Comparison of ENCODE assay signal across 15 mouse cellular contexts in the genomic region with DNA sequence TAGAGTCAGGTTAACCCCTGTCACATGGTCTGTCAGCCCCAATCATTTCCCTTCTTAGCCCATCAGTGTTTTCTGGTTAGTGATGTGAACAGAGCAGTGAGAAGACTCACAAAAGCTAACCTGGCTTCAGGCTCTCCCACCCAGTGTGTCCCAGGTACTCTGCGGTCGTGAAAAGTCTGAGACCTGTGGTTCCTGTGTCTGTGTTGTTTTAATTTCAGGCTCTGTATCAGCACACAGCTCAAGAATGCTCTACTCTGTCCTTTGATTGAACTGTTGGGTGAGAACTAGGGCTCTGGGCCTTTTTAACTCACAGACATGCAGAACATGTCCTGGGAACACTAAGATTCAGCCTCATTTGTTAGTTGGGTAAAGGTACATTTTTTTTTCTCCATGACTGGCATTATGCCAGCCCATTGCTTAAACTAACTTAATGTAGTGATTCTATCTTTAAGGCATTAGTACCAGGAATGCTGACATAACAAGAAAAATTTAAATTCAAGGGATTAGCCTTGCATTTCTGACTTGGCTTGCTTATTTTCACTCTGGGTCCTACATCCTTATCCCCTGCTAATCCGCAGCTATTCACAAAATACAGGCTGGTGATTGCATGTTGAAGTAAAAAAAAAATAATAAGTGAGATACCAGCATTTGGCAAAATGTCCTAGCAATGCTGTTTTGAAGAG.
DNase-seq lines count a peak whose midpoint lies in the region; ATAC-seq and TF ChIP-seq lines count a peak whose summit lies in the region.
"Had no signal": no experiment of that assay in that cellular context is flagged by ENCODE, and none has a peak within 500 bp of the region (broad histone marks: within the 10 kb centered on the region; RNA-seq: fewer than 3 reads in every experiment).

No protein-coding gene starts in this region.

- no peak for TF ChIP-seq POLR2A in brain, embryonic 14.5 days (IDR thresholded peaks at IDR 0.05; ENCODE audit: borderline replicate concordance, extremely low read depth, insufficient read depth, insufficient read length, poor library complexity, severe bottlenecking)

- H3K27me3 ChIP-seq in kidney, embryonic 15.5 days = no peaks in the 10 kb centered on the region
- H3K27me3 ChIP-seq in forebrain, embryonic 13.5 days = no peaks in the 10 kb centered on the region
- no peaks in the 10 kb centered on the region for H3K27me3 ChIP-seq in hindbrain, embryonic 16.5 days (replicated peaks; ENCODE audit: control insufficient read depth, insufficient read depth, low read length)
- H3K27me3 ChIP-seq: heart, embryonic 12.5 days; limb, embryonic 12.5 days had no signal

- no peak overlapping the region for H3K9ac ChIP-seq in kidney, embryonic 15.5 days
- no peak overlapping the region for H3K9ac ChIP-seq in forebrain, embryonic 13.5 days
- no peak overlapping the region for H3K9ac ChIP-seq in hindbrain, embryonic 16.5 days (ENCODE audit: low read depth, low read length)
- H3K9ac ChIP-seq: heart, embryonic 12.5 days; limb, embryonic 12.5 days had no signal

- no peaks in the 10 kb centered on the region for H3K36me3 ChIP-seq in kidney, embryonic 15.5 days
- no peaks in the 10 kb centered on the region for H3K36me3 ChIP-seq in forebrain, embryonic 13.5 days (ENCODE audit: poor library complexity, severe bottlenecking)
- no peaks in the 10 kb centered on the region for H3K36me3 ChIP-seq in hindbrain, embryonic 16.5 days (ENCODE audit: control insufficient read depth, insufficient read depth, low read length)
- H3K36me3 ChIP-seq: heart, embryonic 12.5 days; limb, embryonic 12.5 days had no signal

- WGBS in kidney, embryonic 15.5 days = 55% methylated on average over 3 of the region's 3 CpGs
- 39% methylated on average over 3 of the region's 3 CpGs for WGBS in forebrain, embryonic 13.5 days
- WGBS in hindbrain, embryonic 16.5 days = 53% methylated on average over 3 of the region's 3 CpGs

- no peak for TF ChIP-seq CTCF in brain, embryonic 14.5 days (IDR thresholded peaks at IDR 0.05; ENCODE audit: borderline replicate concordance, extremely low read depth, insufficient read depth, insufficient read length)

- H3K4me2 ChIP-seq in kidney, embryonic 15.5 days = no peak overlapping the region
- H3K4me2 ChIP-seq in forebrain, embryonic 13.5 days = no peak overlapping the region
- no peak overlapping the region for H3K4me2 ChIP-seq in hindbrain, embryonic 16.5 days (ENCODE audit: low read length)
- H3K4me2 ChIP-seq: heart, embryonic 12.5 days; limb, embryonic 12.5 days had no signal

- peak overlapping the region; percentile 66; the same call in 1 of the 2 replicates for H3K27ac ChIP-seq in kidney, embryonic 15.5 days
- peak overlapping the region; percentile 75 for H3K27ac ChIP-seq in forebrain, embryonic 13.5 days
- H3K27ac ChIP-seq in hindbrain, embryonic 16.5 days (ENCODE audit: low read depth, low read length) = no peak overlapping the region
- H3K27ac ChIP-seq: limb, embryonic 12.5 days had no signal

- H3K9me3 ChIP-seq in kidney, embryonic 15.5 days (replicated peaks) = no peaks in the 10 kb centered on the region
- no peaks in the 10 kb centered on the region for H3K9me3 ChIP-seq in forebrain, embryonic 13.5 days (replicated peaks)
- H3K9me3 ChIP-seq in hindbrain, embryonic 16.5 days (ENCODE audit: control insufficient read depth, low read length) = no peaks in the 10 kb centered on the region
- H3K9me3 ChIP-seq: heart, embryonic 12.5 days; limb, embryonic 12.5 days had no signal

- ATAC-seq in kidney, embryonic 15.5 days (replicated peaks; ENCODE audit: low FRiP score) = no peak; the same call in 1 of the 2 replicates
- ATAC-seq in forebrain, embryonic 13.5 days = peak; percentile 55
- peak; percentile 58; the same call in 1 of the 2 replicates for ATAC-seq in hindbrain, embryonic 16.5 days
- ATAC-seq in monocyte, adult 5-6 weeks (replicated peaks; ENCODE audit: insufficient number of reproducible peaks, low FRiP score, low TSS enrichment, poor library complexity, severe bottlenecking) = no peak
- ATAC-seq: lung, postnatal 0 days had no signal

- no peak overlapping the region for H3K4me3 ChIP-seq in kidney, embryonic 15.5 days (replicated peaks)
- no peak overlapping the region for H3K4me3 ChIP-seq in forebrain, embryonic 13.5 days
- no peak overlapping the region for H3K4me3 ChIP-seq in hindbrain, embryonic 16.5 days (ENCODE audit: low read length)
- H3K4me3 ChIP-seq: heart, embryonic 12.5 days; layer of hippocampus, adult 2 months; limb, embryonic 12.5 days had no signal

- no peak for DNase-seq in kidney, postnatal 36 days
- DNase-seq in brain, embryonic 14.5 days (ENCODE audit: low read depth) = peak; percentile 82
- DNase-seq in embryo, embryonic 9.5 days (ENCODE audit: extremely low spot score) = no peak
- no peak for DNase-seq in thymus, postnatal 14 days
- DNase-seq: adrenal gland, postnatal 25 days; gastrocnemius, postnatal 14 days; right cerebral cortex, postnatal 25 days had no signal

- 0 out of 2 replicates have a peak, but pooled peaks cover 4% of the 10 kb centered on the region for H3K4me1 ChIP-seq in kidney, embryonic 15.5 days
- peaks cover 19% of the 10 kb centered on the region for H3K4me1 ChIP-seq in forebrain, embryonic 13.5 days
- H3K4me1 ChIP-seq in hindbrain, embryonic 16.5 days (ENCODE audit: control insufficient read depth, insufficient read depth, low read depth, low read length) = peaks cover 5% of the 10 kb centered on the region
- H3K4me1 ChIP-seq: limb, embryonic 12.5 days had no signal

Comparison
In these comparisons a context has a peak if more than half of its experiments do, and no peak if none do; other contexts are left out.
1. ATAC-seq: peak in forebrain, embryonic 13.5 days (single experiment) and hindbrain, embryonic 16.5 days (single experiment); none in kidney, embryonic 15.5 days (single experiment) and monocyte, adult 5-6 weeks (single experiment).